Mouse (Mus musculus): ENCODE measurements around the gene Gpc5. TPM values are rescaled to one million over a fixed set of nuclear protein-coding genes. Genes with fewer than 3 reads are reported as not detected.
A peak's percentile ranks its signal among the peaks of the same experiment; 100 is the strongest.

The Gpc5 gene
- total RNA-seq, 2 experiments from 2014 or later = not detected

DNA sequence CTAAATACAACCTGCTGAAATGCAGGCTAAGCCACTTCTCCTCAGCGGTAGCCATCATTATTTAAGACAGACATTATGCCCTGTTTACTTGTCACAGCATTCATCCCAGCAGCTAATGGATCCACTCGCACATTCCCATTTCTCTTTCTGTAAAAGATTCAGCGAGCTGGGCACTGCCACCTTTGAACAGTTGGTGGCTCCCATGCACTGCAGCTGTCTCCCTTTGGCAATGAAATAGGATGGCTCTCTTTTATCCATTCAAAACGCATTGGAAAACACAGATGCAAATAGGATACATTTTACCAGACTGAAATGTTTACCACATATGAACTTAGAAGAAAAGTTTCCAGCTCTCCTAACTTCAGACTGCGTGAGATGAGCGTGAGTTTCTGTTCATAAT, 21.5 kb upstream of the Gpc5 start:
- TF ChIP-seq CTCF (IDR thresholded peaks at IDR 0.05) = peak; percentile 69
- no peak for DNase-seq
- Histone ChIP-seq H3K4me3 (no peak overlapping the region), H3K27ac (no peak overlapping the region)
- intact Hi-C loops (cut with DNase I) = loop anchor here (2.0 to 5.0 kb wide), 2 partner anchors 302 to 322 kb away; no protein-coding TSS in a partner anchor

- DNase-seq = no peak
- intact Hi-C loops (cut with DNase I) = no loop called here
- Histone ChIP-seq H3K27ac (no peak overlapping the region), H3K4me3 (no peak overlapping the region)
- TF ChIP-seq CTCF (IDR thresholded peaks at IDR 0.05) = no peak
Observed at GRCm38 (mm10) chr14:115077340-115077739, 14.7 kb upstream of the Gpc5 start.

DNA sequence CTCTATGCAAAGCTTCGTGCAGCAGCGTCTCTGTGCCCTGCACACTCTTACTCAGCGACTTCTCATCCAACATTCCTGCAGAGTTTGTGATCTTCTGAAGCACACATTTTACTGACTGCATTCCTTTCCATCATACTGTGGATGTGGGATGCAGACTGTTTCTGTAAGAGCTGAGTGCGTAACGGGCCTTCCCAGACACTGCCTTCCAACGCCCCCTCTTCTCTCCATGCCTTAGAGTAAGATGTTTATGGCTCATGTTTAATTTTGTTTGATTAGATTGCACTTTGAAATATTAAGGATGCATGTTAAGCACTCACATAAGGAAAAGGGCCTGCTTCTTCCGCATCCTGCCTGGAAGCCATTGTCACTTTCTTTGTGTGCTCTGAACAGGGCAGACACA, 14.0 kb upstream of the Gpc5 start:
- DNase-seq = no peak
- TF ChIP-seq CTCF (IDR thresholded peaks at IDR 0.05) = no peak
- no peak overlapping the region for H3K27ac ChIP-seq
- intact Hi-C loops (cut with DNase I) = no loop called here
- no peak overlapping the region for H3K4me3 ChIP-seq

DNA sequence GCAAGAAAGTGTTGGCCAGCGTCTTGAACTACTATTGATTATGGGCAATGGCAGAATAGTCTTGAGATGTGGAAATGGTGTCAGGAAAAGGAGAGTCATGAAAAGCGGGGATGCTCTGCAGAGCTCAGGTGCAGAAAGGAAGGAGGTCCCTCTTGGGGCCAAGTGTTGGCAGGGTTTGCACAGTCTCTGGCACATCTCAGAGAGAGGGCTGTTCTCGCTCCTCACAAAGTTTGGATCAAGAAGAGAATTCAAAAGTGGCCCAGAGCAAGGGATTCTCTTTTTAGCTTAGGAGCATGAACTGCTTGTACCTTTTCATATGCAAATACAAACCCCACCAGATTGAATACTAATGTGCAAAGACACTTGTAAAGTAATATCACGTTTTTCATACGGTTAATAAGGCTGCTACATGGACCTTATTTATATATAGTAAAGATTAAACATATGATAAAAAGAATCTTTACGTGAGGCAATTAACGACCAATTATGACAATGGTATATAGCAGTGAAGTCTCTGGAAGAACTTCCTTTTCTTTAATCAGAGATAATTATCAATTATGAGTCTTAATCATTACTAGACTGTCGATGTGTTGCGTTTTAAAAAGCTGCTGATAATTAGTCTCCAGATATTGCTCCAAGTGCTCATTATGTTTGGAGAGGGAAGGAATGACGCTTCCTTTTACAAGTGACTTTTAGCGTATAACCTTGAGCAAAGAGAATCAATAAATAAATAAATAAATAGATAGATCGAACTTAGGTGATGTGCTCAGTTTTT, 10.1 kb upstream of the Gpc5 start:
- H3K27ac ChIP-seq = no peak overlapping the region
- H3K4me3 ChIP-seq = no peak overlapping the region
- intact Hi-C loops (cut with DNase I) = no loop called here
- TF ChIP-seq CTCF (IDR thresholded peaks at IDR 0.05) = no peak
- DNase-seq = no peak

DNA sequence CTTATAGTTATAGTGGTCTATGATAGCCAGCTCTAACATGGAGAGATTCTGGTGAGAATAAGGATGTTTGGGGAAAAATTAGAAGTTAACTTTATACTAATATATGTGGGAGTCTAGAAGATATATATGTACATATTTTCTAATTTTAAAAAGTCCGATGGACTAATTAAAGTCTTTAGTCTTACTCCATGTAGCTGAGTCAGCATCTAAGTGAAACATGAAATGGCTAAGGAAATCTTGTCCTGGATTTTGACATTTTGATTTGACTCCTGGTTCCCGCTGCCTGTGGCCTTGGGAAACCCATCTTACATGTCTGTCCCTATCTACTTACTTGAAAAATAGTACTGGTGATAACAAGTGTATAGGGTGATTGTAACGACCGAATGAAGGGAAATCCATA, 1.5 kb upstream of the Gpc5 start:
- Histone ChIP-seq H3K27ac (no peak overlapping the region), H3K4me3 (no peak overlapping the region)
- DNase-seq = no peak
- no peak for TF ChIP-seq CTCF (IDR thresholded peaks at IDR 0.05)
- intact Hi-C loops (cut with DNase I) = no loop called here

DNA sequence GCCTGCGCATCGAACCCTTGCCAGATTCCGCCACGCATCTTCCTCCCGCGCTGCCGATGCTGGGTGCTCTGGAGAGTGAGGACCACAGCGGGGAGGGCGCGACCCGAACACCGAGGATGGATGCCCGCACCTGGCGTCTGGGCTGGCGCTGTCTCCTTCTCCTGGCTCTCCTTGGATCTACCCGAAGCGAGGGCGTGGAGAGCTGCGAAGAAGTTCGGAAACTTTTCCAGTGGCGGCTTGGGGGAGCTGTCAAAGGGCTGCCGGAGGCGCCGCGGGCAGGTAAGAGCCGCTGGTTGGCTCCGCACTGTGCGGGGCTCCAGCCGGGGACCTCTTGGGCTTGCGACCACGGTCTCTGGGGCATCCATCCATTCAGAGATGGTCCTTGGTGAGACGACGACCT, 495 bp downstream of the Gpc5 start:
- Histone ChIP-seq H3K27ac (no peak overlapping the region), H3K4me3 (peak overlapping the region; percentile 70)
- intact Hi-C loops (cut with DNase I) = no loop called here
- no peak for DNase-seq
- TF ChIP-seq CTCF (IDR thresholded peaks at IDR 0.05) = no peak

DNA sequence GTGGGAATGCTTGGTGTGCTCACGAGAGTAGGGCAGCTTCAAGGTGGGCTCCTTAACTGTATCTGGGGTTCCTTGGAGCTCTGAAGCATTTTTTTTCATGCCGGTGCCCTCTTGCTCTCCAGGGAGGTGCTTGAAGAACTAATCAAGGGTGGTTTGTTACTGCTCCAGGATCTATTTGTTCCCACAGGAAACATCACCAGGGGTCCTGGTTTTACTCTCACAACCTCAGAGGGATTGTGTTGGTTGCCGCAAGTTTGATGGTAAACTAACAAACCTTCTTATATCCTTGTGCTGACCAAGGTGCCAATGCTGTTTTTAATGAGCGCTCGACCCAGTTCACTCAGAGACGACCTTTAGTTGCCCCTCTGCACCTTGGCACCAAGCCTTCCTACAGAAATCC, 937 bp downstream of the Gpc5 start:
- DNase-seq = no peak
- intact Hi-C loops (cut with DNase I) = no loop called here
- H3K27ac ChIP-seq = no peak overlapping the region
- no peak overlapping the region; the same call in 1 of the 2 replicates for H3K4me3 ChIP-seq
- TF ChIP-seq CTCF (IDR thresholded peaks at IDR 0.05) = no peak

DNA sequence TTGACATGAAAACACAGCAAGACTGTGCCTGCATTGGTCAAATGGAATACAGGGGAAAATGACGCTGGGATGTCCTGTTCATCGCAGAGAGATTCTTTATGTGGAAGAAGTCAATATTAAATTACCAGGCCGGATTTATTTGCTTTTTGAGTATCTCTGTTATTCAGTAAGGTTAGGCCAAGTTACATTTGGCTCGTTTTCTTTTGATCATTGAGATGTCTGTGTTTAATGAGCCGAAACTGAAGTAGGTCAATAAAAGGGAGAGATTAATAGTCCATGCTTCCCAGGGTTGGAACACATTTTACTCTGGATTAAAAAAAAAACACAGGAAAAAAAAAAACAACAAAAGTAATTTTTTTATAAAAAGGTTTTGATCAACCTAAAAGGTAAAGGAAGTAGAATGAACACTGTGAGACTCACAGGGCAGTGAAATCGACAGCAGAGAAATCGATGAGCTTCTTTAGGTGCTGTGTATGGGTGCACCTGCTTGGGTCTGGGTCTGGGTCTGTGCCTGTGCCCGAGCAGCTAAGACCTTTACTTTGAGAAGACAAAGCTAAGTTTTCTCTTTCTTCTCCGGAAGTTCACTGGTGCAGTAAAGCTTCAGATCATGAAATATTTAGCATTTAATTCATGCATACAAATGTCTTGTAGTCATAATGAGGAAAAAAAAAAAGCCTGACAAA, 8.7 kb downstream of the Gpc5 start:
- Histone ChIP-seq H3K27ac (no peak overlapping the region), H3K4me3 (no peak overlapping the region)
- no peak for DNase-seq
- intact Hi-C loops (cut with DNase I) = no loop called here
- no peak for TF ChIP-seq CTCF (IDR thresholded peaks at IDR 0.05)

DNA sequence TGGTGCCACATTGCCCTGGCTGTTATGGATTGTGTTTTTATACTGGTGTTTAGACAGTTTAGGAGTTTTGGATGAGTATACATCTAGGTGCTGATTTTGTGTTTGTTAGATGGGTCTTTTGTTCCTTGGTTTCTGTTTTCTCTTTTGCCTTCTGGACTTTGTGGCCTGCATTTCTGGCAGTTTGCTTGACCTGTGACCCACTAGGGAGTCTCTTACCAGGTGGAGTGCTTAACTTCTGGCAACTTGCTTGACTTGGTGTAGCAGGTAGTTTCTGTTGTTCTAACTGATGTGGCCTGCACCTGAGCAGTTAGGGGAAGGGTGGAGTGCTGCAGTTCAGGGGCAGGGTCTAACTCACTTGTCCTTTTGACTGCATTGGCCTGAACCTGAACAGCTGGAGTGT, 14.3 kb downstream of the Gpc5 start:
- Histone ChIP-seq H3K4me3 (no peak overlapping the region), H3K27ac (no peak overlapping the region)
- DNase-seq = no peak
- intact Hi-C loops (cut with DNase I) = no loop called here
- TF ChIP-seq CTCF (IDR thresholded peaks at IDR 0.05) = no peak

DNA sequence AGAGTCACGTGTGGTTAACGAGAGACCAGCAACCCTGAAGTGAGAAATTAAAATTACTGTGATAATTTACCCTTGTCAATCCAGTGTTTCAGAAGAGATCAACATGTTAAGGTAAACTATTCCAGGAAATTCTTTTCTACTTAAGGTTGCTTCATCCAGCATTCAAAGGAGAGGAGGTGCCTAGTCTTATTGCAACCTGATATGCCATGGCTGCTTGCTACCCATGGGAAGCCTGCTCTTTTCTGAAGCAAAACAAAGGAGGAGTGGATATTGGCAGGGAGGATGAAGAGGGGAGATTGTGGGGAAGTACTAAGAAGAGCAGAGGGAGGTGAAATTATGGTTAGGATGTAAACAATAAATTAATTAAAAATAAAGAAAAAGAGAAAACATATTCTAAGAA, 15.5 kb downstream of the Gpc5 start:
- no peak overlapping the region for H3K4me3 ChIP-seq
- intact Hi-C loops (cut with DNase I) = no loop called here
- DNase-seq = no peak
- TF ChIP-seq CTCF (IDR thresholded peaks at IDR 0.05) = no peak
- no peak overlapping the region for H3K27ac ChIP-seq

DNA sequence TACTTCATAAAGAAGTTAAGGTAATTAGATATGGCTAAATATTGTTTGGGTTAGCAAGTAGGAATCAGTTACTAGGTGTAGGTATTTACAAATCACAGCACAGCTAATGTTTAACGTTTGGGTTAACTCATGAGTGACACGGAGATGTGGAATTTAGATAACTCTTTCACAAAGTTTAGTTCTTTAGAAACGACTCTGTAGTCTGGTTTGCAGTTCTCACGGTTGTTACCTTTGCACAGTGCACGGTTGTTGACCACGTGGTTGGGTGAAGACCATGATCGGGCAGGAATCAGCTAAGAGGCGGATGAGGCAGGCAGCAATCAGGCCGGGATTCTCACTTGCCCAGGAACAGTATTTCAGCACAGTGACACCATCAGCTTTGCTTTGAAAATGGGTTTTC, 26.6 kb downstream of the Gpc5 start:
- DNase-seq = no peak
- no peak for TF ChIP-seq CTCF (IDR thresholded peaks at IDR 0.05)

GRCm38 (mm10) chr14:115148821-115149220, 56.8 kb downstream of the Gpc5 start:
- TF ChIP-seq CTCF (IDR thresholded peaks at IDR 0.05) = no peak
- DNase-seq = no peak
- Histone ChIP-seq H3K27ac (no peak overlapping the region), H3K4me3 (no peak overlapping the region)
- intact Hi-C loops (cut with DNase I) = no loop called here

More for the DNA sequence above, 26.6 kb downstream of the Gpc5 start:
- intact Hi-C loops (cut with DNase I) = no loop called here
- Histone ChIP-seq H3K4me3 (no peak overlapping the region), H3K27ac (no peak overlapping the region)

DNA sequence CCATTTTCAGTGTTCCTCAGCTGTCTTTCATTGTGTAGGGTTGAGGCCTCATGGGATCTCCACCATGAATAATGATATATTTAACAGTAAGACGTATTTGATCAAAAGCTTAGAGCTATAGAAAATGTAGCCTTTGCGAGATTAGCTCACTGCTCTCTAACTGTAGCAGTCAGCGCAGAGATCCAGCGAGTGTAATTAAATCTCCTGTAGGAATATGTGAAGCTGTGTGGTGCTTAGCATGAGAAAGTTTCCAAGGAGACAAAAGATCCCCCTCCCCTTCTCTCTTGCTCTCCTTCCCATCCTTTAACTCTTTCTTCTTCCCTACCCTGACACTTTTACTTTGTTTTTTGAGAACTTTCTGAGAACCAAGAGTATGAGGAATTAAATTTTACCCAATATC, 64.6 kb downstream of the Gpc5 start:
- H3K27ac ChIP-seq = no peak overlapping the region
- DNase-seq = no peak
- TF ChIP-seq CTCF (IDR thresholded peaks at IDR 0.05) = no peak
- H3K4me3 ChIP-seq = no peak overlapping the region
- intact Hi-C loops (cut with DNase I) = no loop called here
